Mouse (Mus musculus): ENCODE data around the gene Idh2.

GRCm38 (mm10) chr7:80091866-80092210 lies 23.4 kb downstream of the Idh2 start:
- TF ChIP-seq CTCF (IDR thresholded peaks at IDR 0.05; ENCODE audit: low read depth) (no peak), EP300 (IDR thresholded peaks at IDR 0.05; ENCODE audit: low read depth) (no peak)

All from liver, postnatal 0 days (tissue).